1 mouse cellular context compared by ENCODE assay signal in the genomic region with DNA sequence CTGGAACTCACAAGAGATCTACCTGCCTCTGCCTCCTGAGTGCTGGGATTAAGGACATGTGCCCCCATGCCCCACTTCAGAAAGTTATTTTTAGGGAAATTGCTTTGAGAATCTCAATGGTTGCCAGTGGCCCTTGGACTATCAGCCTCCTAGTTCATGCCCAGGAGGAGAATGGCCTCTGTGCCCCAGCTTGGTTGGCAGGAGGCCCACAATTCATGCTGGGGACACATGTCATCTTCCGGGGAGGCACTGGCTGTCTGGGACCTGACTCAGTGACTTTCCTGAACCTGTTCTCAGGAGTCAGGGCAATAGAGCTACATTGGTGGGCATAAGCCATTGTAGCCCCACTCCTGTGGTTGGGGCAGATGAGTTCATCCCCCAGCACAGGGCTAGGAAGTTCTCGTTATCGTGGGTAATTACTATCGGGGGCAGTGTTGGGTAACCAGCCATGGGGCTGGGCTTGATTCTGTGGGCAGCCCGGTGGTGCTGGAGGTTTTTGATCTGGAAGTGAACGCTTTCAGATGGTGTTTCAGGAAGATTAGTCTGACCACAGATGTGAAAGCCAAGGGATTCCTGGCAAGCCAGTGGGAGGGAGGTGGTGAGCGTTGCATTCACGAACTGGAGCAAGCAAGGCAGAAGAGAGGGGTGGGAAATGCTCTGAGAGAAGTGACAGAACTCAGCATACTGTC.
TF ChIP-seq lines count a peak whose summit lies in the region.

No protein-coding gene starts in this region.

TF ChIP-seq in MEL, 35 proteins besides CTCF, POLR2A, EP300 and RAD21 (continued from another document):
- TF ChIP-seq MYB (IDR thresholded peaks at IDR 0.05; ENCODE audit: low read depth, low read length) (no peak), ZNF384 (IDR thresholded peaks at IDR 0.05; ENCODE audit: low read depth, low read length) (no peak), MXI1 (IDR thresholded peaks at IDR 0.05; ENCODE audit: low read depth, low read length) (peak; percentile 42; the same call in 1 of the 2 replicates), CHD1 (IDR thresholded peaks at IDR 0.05; ENCODE audit: low read depth, low read length) (no peak), SMC3 (IDR thresholded peaks at IDR 0.05; ENCODE audit: low read depth, low read length) (no peak), ELF1 (IDR thresholded peaks at IDR 0.05; ENCODE audit: low read depth, low read length) (no peak), USF2 (IDR thresholded peaks at IDR 0.05; ENCODE audit: borderline replicate concordance in 1 of 2, insufficient read depth in 1 of 2, low read depth in 1 of 2, low read length in 2 of 2) (no peak), RCOR1 (IDR thresholded peaks at IDR 0.05; ENCODE audit: low read depth, low read length) (peak; percentile 79), POLR2AphosphoS5 (IDR thresholded peaks at IDR 0.05; ENCODE audit: borderline replicate concordance, low read depth, low read length) (no peak), ZMIZ1 (IDR thresholded peaks at IDR 0.05; ENCODE audit: low read depth, low read length) (no peak), MAZ (IDR thresholded peaks at IDR 0.05; ENCODE audit: low read depth, low read length) (no peak), ZKSCAN1 (IDR thresholded peaks at IDR 0.05; ENCODE audit: low read depth, low read length) (no peak), TCF12 (IDR thresholded peaks at IDR 0.05; ENCODE audit: low read depth, low read length) (peak; percentile 56; the same call in 1 of the 2 replicates)
